In genomic region chr6:83456131-83456983, GRCm38 (mm10) we compare ENCODE assay signal across 8 mouse cellular contexts. TPM values are rescaled to one million over a fixed set of nuclear protein-coding genes. Genes with fewer than 3 reads are reported as not detected.
DNase-seq lines count a peak whose midpoint lies in the region; ATAC-seq and TF ChIP-seq lines count a peak whose summit lies in the region.

No protein-coding gene starts in this region.

- H3K4me3 ChIP-seq in layer of hippocampus, adult 2 months = peak overlapping the region; percentile 78
- H3K4me3 ChIP-seq in intestine, embryonic 14.5 days (ENCODE audit: low read depth, low read length) = peak overlapping the region; percentile 74
- peak overlapping the region; percentile 85 for H3K4me3 ChIP-seq in liver, embryonic 11.5 days (ENCODE audit: low read depth, low read length)

- no peaks in the 10 kb centered on the region for H3K9me3 ChIP-seq in intestine, embryonic 14.5 days (ENCODE audit: control insufficient read depth, low read length)
- H3K9me3 ChIP-seq in liver, embryonic 11.5 days (ENCODE audit: control insufficient read depth, low read length) = no peaks in the 10 kb centered on the region

- H3K4me1 ChIP-seq in intestine, embryonic 14.5 days (replicated peaks; ENCODE audit: control insufficient read depth, insufficient read depth, low read length) = peaks cover 50% of the 10 kb centered on the region
- peaks cover 52% of the 10 kb centered on the region for H3K4me1 ChIP-seq in liver, embryonic 11.5 days (replicated peaks; ENCODE audit: control insufficient read depth, insufficient read depth, low read length)

- ATAC-seq in intestine, embryonic 14.5 days (replicated peaks; ENCODE audit: low FRiP score, low TSS enrichment, low read depth) = peak; percentile 83
- peak; percentile 76 for ATAC-seq in liver, embryonic 11.5 days (replicated peaks; ENCODE audit: low FRiP score)

- peak overlapping the region; percentile 89 for H3K27ac ChIP-seq in layer of hippocampus, adult 2 months
- H3K27ac ChIP-seq in intestine, embryonic 14.5 days (ENCODE audit: low read depth) = peak overlapping the region; percentile 91
- H3K27ac ChIP-seq in liver, embryonic 11.5 days (ENCODE audit: low read depth, low read length) = peak overlapping the region; percentile 97

- no peaks in the 10 kb centered on the region for H3K27me3 ChIP-seq in intestine, embryonic 14.5 days (replicated peaks; ENCODE audit: control insufficient read depth, insufficient read depth, low read length)
- H3K27me3 ChIP-seq in liver, embryonic 11.5 days (replicated peaks; ENCODE audit: control insufficient read depth, insufficient read depth, low read length) = no peaks in the 10 kb centered on the region

- intact Hi-C loops in gastrocnemius, postnatal 36 days (cut with DNase I) = loop anchor here (2.0 to 5.0 kb wide), 2 partner anchors 46 to 99 kb away; no protein-coding TSS in a partner anchor

- peak overlapping the region; percentile 95 for H3K9ac ChIP-seq in intestine, embryonic 14.5 days (ENCODE audit: low read length)
- H3K9ac ChIP-seq in liver, embryonic 11.5 days (ENCODE audit: low read depth, low read length) = peak overlapping the region; percentile 94

- peaks cover 13% of the 10 kb centered on the region; the same call in 1 of the 2 replicates for H3K36me3 ChIP-seq in intestine, embryonic 14.5 days (ENCODE audit: control insufficient read depth, insufficient read depth, low read length)
- peaks cover 3% of the 10 kb centered on the region for H3K36me3 ChIP-seq in liver, embryonic 11.5 days (ENCODE audit: control insufficient read depth, insufficient read depth, low read length)

- DNase-seq in layer of hippocampus, adult 2 months (ENCODE audit: low spot score in 2 of 2) = peak in 1 of 2 experiments; percentile 55
- no peak for DNase-seq in layer of hippocampus, adult 8-10 months (ENCODE audit: low spot score in 2 of 2)
- DNase-seq in embryo, embryonic 10 days (ENCODE audit: low spot score) = peak; percentile 65
- peak; percentile 69 to 76 for DNase-seq in gastrocnemius, postnatal 36 days
- DNase-seq in intestine, embryonic 14.5 days (ENCODE audit: low spot score) = peak; percentile 89
- DNase-seq in liver, embryonic 11.5 days (ENCODE audit: low spot score) = peak; percentile 83
- peak; percentile 38 to 63 for DNase-seq in monocyte, adult 2 months (ENCODE audit: low read depth in 1 of 2, low spot score in 2 of 2)
- DNase-seq in spleen, postnatal 4 days (ENCODE audit: low spot score in 2 of 2) = peak; percentile 80 to 90

- H3K4me2 ChIP-seq in intestine, embryonic 14.5 days (ENCODE audit: low read length) = peak overlapping the region; percentile 86
- peak overlapping the region; percentile 96 for H3K4me2 ChIP-seq in liver, embryonic 11.5 days

- peak; percentile 53 for TF ChIP-seq CTCF in layer of hippocampus, adult 2 months (conservative IDR thresholded peaks at IDR 0.05)

- WGBS in intestine, embryonic 14.5 days = under 1% methylated on average over 52 of the region's 105 CpGs
- WGBS in liver, embryonic 11.5 days = 1% methylated on average over 81 of the region's 105 CpGs

RNA-seq across cellular contexts. Expression of gene Tet3, which starts 2.5 kb away (rescaled TPM):
- total RNA-seq in layer of hippocampus, adult 2 months (2021) = 10 to 100 TPM; 61.0 to 65.9 TPM
- total RNA-seq in layer of hippocampus, adult 8-10 months (2022) = 10 to 100 TPM; 53.5 to 65.9 (median 58.5) TPM
- total RNA-seq in gastrocnemius, postnatal 36 days (2021) = 10 to 100 TPM; 21.1 to 23.7 TPM
- 35.1 and 40.1 TPM in 2 replicates for polyA plus RNA-seq in intestine, embryonic 14.5 days (2014; fragmentation: Nextera tagmentation; extraction: Ambion mirVana)
- polyA plus RNA-seq in liver, embryonic 11.5 days (2014; fragmentation: Nextera tagmentation; extraction: Ambion mirVana) = 22.0 and 22.8 TPM in 2 replicates

RNA-seq across cellular contexts. Expression of gene Dguok, which starts 50.4 kb away (rescaled TPM):
- 10 to 100 TPM; 36.8 to 38.6 TPM for total RNA-seq in layer of hippocampus, adult 2 months (2021)
- 10 to 100 TPM; 32.7 to 37.0 (median 35.8) TPM for total RNA-seq in layer of hippocampus, adult 8-10 months (2022)
- 10 to 100 TPM; 14.8 to 17.8 TPM for total RNA-seq in gastrocnemius, postnatal 36 days (2021)
- polyA plus RNA-seq in intestine, embryonic 14.5 days (2014; fragmentation: Nextera tagmentation; extraction: Ambion mirVana) = 70.0 and 89.6 TPM in 2 replicates
- 43.4 and 44.7 TPM in 2 replicates for polyA plus RNA-seq in liver, embryonic 11.5 days (2014; fragmentation: Nextera tagmentation; extraction: Ambion mirVana)

Comparison
In these comparisons a context has a peak if more than half of its experiments do, and no peak if none do; other contexts are left out.
1. DNase-seq: peak in embryo, embryonic 10 days (single experiment), gastrocnemius, postnatal 36 days (2 of 2), intestine, embryonic 14.5 days (single experiment), liver, embryonic 11.5 days (single experiment), monocyte, adult 2 months (2 of 2) and spleen, postnatal 4 days (2 of 2); none in layer of hippocampus, adult 8-10 months (0 of 2).
2. Peak in every context shown above with its lines, with median percentiles within 50 percentile points of each other: H3K27ac ChIP-seq and H3K4me3 ChIP-seq.